Mouse (Mus musculus) heart, embryonic 11.5 days (tissue): Measurements from ENCODE around the gene Synpo2l. TPM values are rescaled to one million over a fixed set of nuclear protein-coding genes. Genes with fewer than 3 reads are reported as not detected.

Experiments used
- ATAC-seq: fragments of 200-750 bp; cut with Nextera tagmentation; replicated peaks from 2 replicates; pipeline ENCODE4 v1.8.0; 2017; ENCODE audit warnings: moderate library complexity; ENCODE audit not compliant: insufficient number of reproducible peaks, low FRiP score, low TSS enrichment
- H3K27ac ChIP-seq: fragments of 300-500 bp; sonication (generic); 2 replicates; pipeline ENCODE4 v1.5.1; 2014; ENCODE audit warnings: mild to moderate bottlenecking, low read depth, low read length
- H3K27me3 ChIP-seq: fragments of 300-500 bp; sonication (generic); 2 replicates; pipeline ENCODE4 v1.6.1; 2014; ENCODE audit warnings: mild to moderate bottlenecking, low read length, mixed read lengths; ENCODE audit not compliant: control insufficient read depth, insufficient read depth
- H3K36me3 ChIP-seq: fragments of 300-500 bp; sonication (generic); 2 replicates; pipeline ENCODE4 v1.6.1; 2014; ENCODE audit warnings: mild to moderate bottlenecking, low read length, moderate library complexity, mixed read lengths; ENCODE audit not compliant: control insufficient read depth, insufficient read depth
- H3K4me1 ChIP-seq: fragments of 300-500 bp; sonication (generic); 2 replicates; pipeline ENCODE4 v1.6.1; 2014; ENCODE audit warnings: low read length; ENCODE audit not compliant: control insufficient read depth, insufficient read depth
- H3K4me2 ChIP-seq: fragments of 300-500 bp; sonication (generic); 2 replicates; pipeline ENCODE4 v1.6.1; 2014; ENCODE audit warnings: mild to moderate bottlenecking, moderate library complexity
- H3K4me3 ChIP-seq: fragments of 300-500 bp; sonication (generic); 2 replicates; pipeline ENCODE4 v1.5.1; 2014; ENCODE audit warnings: low read depth, low read length
- H3K9ac ChIP-seq: fragments of 300-500 bp; sonication (generic); 2 replicates; pipeline ENCODE4 v1.6.1; 2014; ENCODE audit warnings: mild to moderate bottlenecking, low read depth, low read length, moderate library complexity
- H3K9me3 ChIP-seq: fragments of 300-500 bp; sonication (generic); replicated peaks from 2 replicates; pipeline ENCODE4 v1.6.1; 2016; ENCODE audit warnings: low read length; ENCODE audit not compliant: control insufficient read depth
- whole genome bisulfite sequencing: fragments of 180-500 bp; shearing (Covaris S2); extraction: QIAGEN DNeasy Blood & Tissue Kit; methylation state at CpG from one replicate; pipeline ENCODE4 v1.1.7; 2014; ENCODE audit not compliant: insufficient replicate concordance; 5-methylcytosine and 5-hydroxymethylcytosine counted together
- polyA plus RNA-seq: library from polyadenylated mRNA; unstranded; fragments of >200 nt; fragmentation: Nextera tagmentation; extraction: Ambion mirVana; gene quantifications from 2 replicates; pipeline ENCODE4 v1.2.1, GENCODE M21; 2014

The Synpo2l gene
- polyA plus RNA-seq, 1 experiment from 2014 or later: 106 TPM

DNA sequence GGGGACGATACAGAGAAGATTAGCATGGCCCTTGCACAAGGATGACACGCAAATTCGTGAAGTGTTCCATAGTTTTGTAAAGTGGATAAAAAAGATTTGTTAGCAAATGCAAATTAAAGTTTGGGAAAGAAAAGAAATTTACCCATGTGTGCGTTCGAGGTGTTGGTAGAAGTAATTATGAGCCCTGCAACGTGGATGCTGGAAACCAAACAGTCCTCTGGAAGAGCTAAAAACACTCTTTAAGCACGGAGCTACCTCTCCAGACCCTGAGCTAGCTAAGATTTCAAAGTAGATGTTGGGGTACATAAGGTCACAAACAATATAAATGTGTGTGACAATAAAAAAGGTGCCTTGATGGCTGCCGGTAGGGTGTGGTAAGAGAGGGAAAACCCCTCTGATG is 33.4 kb upstream of the Synpo2l start:
- Histone ChIP-seq H3K4me3 (peak overlapping the region; percentile 81), H3K36me3 (peaks cover 5% of the 10 kb centered on the region; the same call in 1 of the 2 replicates), H3K4me2 (peak overlapping the region; percentile 63), H3K27ac (no peak overlapping the region; the same call in 1 of the 2 replicates), H3K27me3 (no peaks in the 10 kb centered on the region), H3K9ac (peak overlapping the region; percentile 96), H3K9me3 (no peaks in the 10 kb centered on the region), H3K4me1 (peaks cover 24% of the 10 kb centered on the region)
- no peak for ATAC-seq
- WGBS: 80% methylated on average over 8 of the region's 8 CpGs

DNA sequence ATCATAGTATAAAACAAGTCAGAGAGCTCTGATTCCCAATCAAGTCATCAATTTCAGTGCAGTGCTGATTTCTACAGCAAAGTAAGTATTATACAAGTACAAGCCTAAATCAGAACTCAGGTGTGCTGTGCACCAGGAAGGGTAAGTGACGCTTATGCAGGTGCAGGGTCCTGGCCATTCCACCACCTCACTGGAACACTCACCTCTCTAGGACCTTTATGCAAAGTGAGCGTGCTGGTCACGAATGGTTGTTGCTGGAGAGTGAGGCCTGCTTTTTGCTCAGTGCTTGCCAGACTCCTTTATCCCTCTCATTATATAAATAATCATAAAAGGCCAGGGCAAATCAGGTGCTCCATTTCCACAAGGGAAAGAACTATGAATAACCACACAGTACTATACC is 32.2 kb upstream of the Synpo2l start:
- H3K4me2 ChIP-seq: no peak overlapping the region
- H3K27me3 ChIP-seq: no peaks in the 10 kb centered on the region
- H3K9me3 ChIP-seq: no peaks in the 10 kb centered on the region
- H3K4me3 ChIP-seq: no peak overlapping the region
- H3K9ac ChIP-seq: no peak overlapping the region
- peaks cover 32% of the 10 kb centered on the region for H3K4me1 ChIP-seq
- H3K27ac ChIP-seq: no peak overlapping the region
- H3K36me3 ChIP-seq: peaks cover 5% of the 10 kb centered on the region; the same call in 1 of the 2 replicates
- WGBS: 88% methylated on average over 3 of the region's 3 CpGs
- no peak for ATAC-seq

DNA sequence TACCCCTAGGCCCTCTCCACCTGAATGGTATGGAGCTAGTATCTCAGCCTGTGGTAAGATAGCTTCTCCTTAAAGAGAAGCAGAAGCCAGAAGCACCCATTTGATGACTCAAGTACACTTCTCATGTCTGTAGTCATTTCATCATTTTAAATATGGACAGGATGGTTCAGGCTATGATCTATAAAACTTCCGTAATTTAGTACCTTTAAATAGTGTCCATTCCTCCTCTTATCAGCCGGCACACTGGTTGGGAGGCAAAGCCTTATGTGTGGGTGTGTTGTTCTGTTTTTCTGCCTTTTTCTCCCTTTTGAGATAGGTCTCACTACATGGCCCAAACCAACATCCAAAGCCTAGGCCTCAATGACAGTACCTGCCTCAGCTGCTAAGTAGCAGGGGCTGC is 30.4 kb upstream of the Synpo2l start:
- no peaks in the 10 kb centered on the region for H3K27me3 ChIP-seq
- ATAC-seq: no peak
- H3K36me3 ChIP-seq: peaks cover 4% of the 10 kb centered on the region; the same call in 1 of the 2 replicates
- peaks cover 39% of the 10 kb centered on the region for H3K4me1 ChIP-seq
- H3K9me3 ChIP-seq: no peaks in the 10 kb centered on the region
- no peak overlapping the region for H3K9ac ChIP-seq
- H3K4me3 ChIP-seq: no peak overlapping the region
- WGBS: 74% methylated on average over 2 of the region's 2 CpGs
- no peak overlapping the region for H3K4me2 ChIP-seq
- no peak overlapping the region for H3K27ac ChIP-seq

DNA sequence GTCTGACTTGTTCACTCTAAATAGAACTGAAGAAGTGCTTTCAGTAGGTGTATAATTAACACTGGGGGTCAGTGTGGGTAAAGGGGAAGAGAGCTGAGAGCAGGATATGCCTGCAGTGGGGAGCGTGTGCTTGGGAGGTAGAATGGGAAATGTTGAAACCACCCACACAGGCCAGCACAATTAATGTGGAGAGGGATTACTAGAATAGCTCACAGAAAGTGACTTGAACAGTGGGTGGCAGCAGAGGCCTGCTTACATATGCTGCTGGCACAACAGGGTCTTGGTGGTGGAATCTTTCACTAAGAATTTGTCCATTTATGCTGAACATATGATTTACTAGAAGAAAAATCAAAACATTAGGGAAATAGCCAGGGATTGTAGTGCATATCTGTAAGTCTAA is 28.8 kb upstream of the Synpo2l start:
- Histone ChIP-seq H3K4me1 (peaks cover 39% of the 10 kb centered on the region), H3K4me3 (peak overlapping the region; percentile 75; the same call in 1 of the 2 replicates), H3K9ac (no peak overlapping the region), H3K27me3 (no peaks in the 10 kb centered on the region), H3K27ac (no peak overlapping the region), H3K4me2 (peak overlapping the region; percentile 78), H3K36me3 (peaks cover 16% of the 10 kb centered on the region), H3K9me3 (no peaks in the 10 kb centered on the region)
- 21% methylated on average over 1 of the region's 1 CpGs for WGBS
- no peak for ATAC-seq

DNA sequence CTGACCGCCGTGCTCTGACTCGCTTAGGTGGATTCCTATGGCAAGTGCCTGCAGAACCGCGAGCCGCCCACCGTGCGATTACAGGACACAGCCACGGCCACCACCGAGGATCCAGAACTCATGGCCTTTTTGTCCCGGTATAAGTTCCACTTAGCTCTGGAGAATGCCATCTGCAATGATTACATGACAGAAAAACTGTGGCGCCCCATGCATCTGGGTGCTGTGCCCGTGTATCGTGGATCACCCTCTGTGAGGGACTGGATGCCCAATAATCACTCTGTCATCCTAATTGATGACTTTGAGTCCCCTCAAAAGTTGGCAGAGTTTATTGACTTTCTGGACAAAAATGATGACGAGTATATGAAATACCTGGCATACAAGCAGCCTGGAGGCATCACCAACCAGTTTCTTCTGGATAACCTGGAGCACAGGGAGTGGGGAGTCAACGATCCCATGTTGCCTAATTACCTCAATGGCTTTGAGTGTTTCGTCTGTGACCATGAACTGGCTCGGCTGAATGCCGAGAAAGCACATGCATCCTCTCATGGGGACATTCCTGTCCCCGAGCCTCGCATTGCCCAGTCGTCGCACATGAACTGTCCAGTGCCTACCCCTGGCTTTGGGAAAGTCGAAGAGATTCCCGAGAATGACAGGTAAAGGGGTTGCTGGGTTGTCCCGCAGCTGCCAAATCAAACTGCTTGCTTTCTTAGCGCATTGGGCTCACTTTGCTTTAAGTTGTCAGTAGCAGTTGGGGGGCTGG is 27.8 kb upstream of the Synpo2l start:
- Histone ChIP-seq H3K36me3 (peaks cover 24% of the 10 kb centered on the region), H3K4me2 (peak overlapping the region; percentile 78), H3K27me3 (no peaks in the 10 kb centered on the region), H3K9ac (peak overlapping the region; percentile 80), H3K4me1 (peaks cover 31% of the 10 kb centered on the region), H3K4me3 (peak overlapping the region; percentile 75), H3K9me3 (no peaks in the 10 kb centered on the region), H3K27ac (peak overlapping the region; percentile 93)
- WGBS: 15% methylated on average over 27 of the region's 27 CpGs
- no peak for ATAC-seq

DNA sequence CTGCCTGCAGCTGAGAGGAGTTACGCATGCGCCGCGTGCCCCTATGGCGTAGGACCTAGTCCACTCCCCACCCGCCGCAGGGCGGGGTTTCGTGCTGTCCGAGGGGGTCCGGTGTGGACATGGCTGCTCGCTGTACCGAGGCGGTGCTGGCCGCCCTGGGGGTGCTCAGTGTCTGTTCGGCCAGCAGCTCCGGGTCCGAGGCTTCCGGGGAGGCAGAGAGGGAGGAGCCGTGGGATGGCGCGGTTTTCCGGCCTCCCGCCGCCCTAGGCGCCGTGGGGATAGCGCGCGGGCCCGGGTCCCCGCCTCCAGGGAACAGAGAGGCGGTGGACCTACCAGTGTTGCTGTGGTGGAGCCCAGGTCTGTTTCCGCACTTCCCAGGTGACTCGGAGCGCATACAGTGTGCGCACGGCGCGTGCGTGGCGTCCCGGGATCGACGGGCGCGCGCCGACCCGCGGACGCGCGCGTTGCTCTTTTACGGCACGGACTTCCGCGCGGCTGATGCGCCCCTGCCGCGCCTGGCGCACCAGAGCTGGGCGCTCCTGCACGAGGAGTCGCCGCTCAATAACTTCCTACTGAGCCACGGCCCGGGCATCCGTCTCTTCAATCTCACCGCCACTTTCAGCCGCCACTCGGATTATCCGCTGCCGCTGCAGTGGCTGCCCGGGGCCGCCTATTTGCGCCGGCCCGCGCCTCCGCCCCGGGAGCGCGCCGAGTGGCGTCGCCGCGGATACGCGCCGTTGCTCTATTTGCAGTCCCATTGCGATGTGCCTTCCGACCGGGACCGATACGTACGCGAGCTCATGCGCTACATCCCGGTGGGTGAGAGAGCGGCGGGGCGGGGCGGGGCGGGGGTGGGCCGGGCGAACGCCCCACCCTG is 27.0 kb upstream of the Synpo2l start, which contains the start of gene Fut11:
Gene Fut11, plus strand, starts transcription at position 85 of the 877 bp plus-strand sequence.
- Histone ChIP-seq H3K9me3 (no peaks in the 10 kb centered on the region), H3K4me3 (peak within 1 kb of the TSS; percentile 75), H3K27me3 (no peaks in the 10 kb centered on the region), H3K4me1 (peaks cover 31% of the 10 kb centered on the region), H3K27ac (peak within 1 kb of the TSS; percentile 93), H3K4me2 (peak within 1 kb of the TSS; percentile 78), H3K9ac (peak within 1 kb of the TSS; percentile 80), H3K36me3 (peaks cover 24% of the 10 kb centered on the region)
- ATAC-seq: peak; percentile 87
- under 1% methylated on average over 110 of the region's 111 CpGs for WGBS

DNA sequence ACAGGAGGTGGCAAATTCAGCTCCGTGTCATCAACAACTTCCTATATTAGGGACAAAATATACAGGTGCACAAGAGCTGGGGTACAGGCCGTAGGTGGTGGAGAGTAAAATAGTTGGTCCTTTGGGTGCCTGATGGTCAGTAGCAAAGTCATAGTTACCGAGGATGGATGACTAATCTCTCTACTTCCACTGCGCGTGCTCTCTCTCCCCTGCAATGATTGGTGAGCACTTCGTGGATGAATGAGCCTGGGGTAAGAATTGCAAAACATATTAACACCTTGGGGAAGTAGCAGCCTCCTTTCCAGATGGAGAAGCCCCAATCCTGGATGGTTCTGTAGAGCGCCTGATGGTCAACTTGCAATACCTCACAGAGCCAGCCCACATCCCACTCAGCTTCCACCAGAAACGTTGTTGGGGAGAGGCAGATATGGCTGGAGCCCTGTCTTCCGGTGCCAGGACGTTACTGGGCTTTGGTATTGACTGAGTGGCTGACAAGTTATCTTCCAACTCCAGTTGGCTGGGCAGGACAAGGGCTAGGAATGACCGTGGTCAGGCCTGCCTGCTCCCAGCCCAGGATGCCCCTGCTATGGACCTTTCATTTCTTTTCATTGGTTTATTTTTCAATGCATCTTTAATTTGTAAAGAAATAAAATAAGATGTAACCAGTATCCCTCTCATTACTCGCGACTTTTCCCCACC is 26.2 kb upstream of the Synpo2l start:
- H3K9me3 ChIP-seq: no peaks in the 10 kb centered on the region
- peak; percentile 36 for ATAC-seq
- peaks cover 32% of the 10 kb centered on the region for H3K36me3 ChIP-seq

DNA sequence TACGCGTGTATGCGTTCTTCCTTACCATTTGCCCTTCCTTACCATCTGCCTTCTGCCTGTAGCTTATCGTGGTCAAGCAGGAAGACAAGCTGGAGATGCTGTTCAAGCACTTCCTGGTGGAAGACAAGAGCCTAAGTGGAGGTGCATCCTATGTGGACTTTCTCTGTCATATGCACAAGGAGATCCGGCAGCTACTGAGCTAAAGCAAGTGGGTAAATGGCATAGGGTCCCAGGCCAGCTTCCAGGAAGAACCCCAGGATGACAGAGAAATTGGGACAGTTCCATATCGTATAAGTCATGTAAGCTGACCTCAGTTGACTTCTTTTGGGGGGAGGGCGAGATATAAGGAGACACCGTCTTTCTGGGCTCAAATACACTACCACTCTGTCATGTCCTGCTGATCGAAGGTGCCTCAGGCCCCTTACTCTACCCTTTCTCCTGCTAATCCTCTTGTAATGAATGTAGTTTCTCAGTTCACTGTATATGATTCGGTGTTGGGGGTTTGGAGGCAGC is 25.5 kb upstream of the Synpo2l start:
- Histone ChIP-seq H3K9me3 (no peaks in the 10 kb centered on the region), H3K4me1 (peaks cover 29% of the 10 kb centered on the region), H3K4me3 (no peak overlapping the region), H3K36me3 (peaks cover 39% of the 10 kb centered on the region), H3K27ac (peak overlapping the region; percentile 5; the same call in 1 of the 2 replicates), H3K9ac (no peak overlapping the region), H3K27me3 (no peaks in the 10 kb centered on the region), H3K4me2 (no peak overlapping the region; the same call in 1 of the 2 replicates)
- WGBS: 81% methylated on average over 10 of the region's 10 CpGs
- no peak for ATAC-seq

More for the DNA sequence above, 26.2 kb upstream of the Synpo2l start:
- peaks cover 31% of the 10 kb centered on the region for H3K4me1 ChIP-seq
- H3K27me3 ChIP-seq: no peaks in the 10 kb centered on the region
- H3K4me3 ChIP-seq: peak overlapping the region; percentile 75
- peak overlapping the region; percentile 80 for H3K9ac ChIP-seq
- peak overlapping the region; percentile 93 for H3K27ac ChIP-seq
- peak overlapping the region; percentile 78 for H3K4me2 ChIP-seq
- 44% methylated on average over 13 of the region's 13 CpGs for WGBS
